Mouse (Mus musculus): ENCODE measurements around the gene Tmsb10. TPM values are rescaled to one million over a fixed set of nuclear protein-coding genes. Genes with fewer than 3 reads are reported as not detected.

The Tmsb10 gene
- 142 TPM for polyA plus RNA-seq (2015; fragmentation: Illumina TruSeq; extraction: RNeasy Lipid Tissue Mini Kit (QIAGEN cat#74804); ENCODE audit: insufficient read depth, low read depth, low replicate concordance)

GRCm38 (mm10) chr6:72958662-72959071 lies at the start of gene Tmsb10:
Tmsb10 (minus strand) TSS chr6:72958748.

Other genes with a start within 250 kb of the Tmsb10 start
- gene Tcf7l1, start 169.5 kb downstream of the Tmsb10 start, polyA plus RNA-seq (2015; fragmentation: Illumina TruSeq; extraction: RNeasy Lipid Tissue Mini Kit (QIAGEN cat#74804); ENCODE audit: insufficient read depth, low read depth, low replicate concordance), result 5.9 TPM
- 13.2 TPM for gene Kcmf1, start 58.8 kb downstream of the Tmsb10 start, polyA plus RNA-seq (2015; fragmentation: Illumina TruSeq; extraction: RNeasy Lipid Tissue Mini Kit (QIAGEN cat#74804); ENCODE audit: insufficient read depth, low read depth, low replicate concordance)

Data from pancreas, adult 10 weeks (tissue).